Mouse (Mus musculus): ENCODE measurements around the gene Pa2g4.

Pa2g4 gene

GRCm38 (mm10) chr10:128535624-128536265, 30.0 kb downstream of the Pa2g4 start:
- no peak for DNase-seq (ENCODE audit: low spot score)

- no peak for DNase-seq (ENCODE audit: low spot score)
Observed at GRCm38 (mm10) chr10:128535206-128535605, 30.6 kb downstream of the Pa2g4 start.

GRCm38 (mm10) chr10:128526366-128527356, 39.1 kb downstream of the Pa2g4 start:
- DNase-seq (ENCODE audit: low spot score) = no peak

GRCm38 (mm10) chr10:128525671-128526308, 40.0 kb downstream of the Pa2g4 start, which contains the start of gene Esyt1:
TSS of gene Esyt1 (minus strand) at chr10:128525871.
- peak; percentile 88 for DNase-seq (ENCODE audit: low spot score)

GRCm38 (mm10) chr10:128524732-128525662, 40.8 kb downstream of the Pa2g4 start:
- peak; percentile 64 for DNase-seq (ENCODE audit: low spot score)

- no peak for DNase-seq (ENCODE audit: low spot score)
Observed at GRCm38 (mm10) chr10:128524111-128524731, 41.6 kb downstream of the Pa2g4 start.

- DNase-seq (ENCODE audit: low spot score) = no peak
Observed at GRCm38 (mm10) chr10:128522351-128522750, 43.4 kb downstream of the Pa2g4 start.

DNA sequence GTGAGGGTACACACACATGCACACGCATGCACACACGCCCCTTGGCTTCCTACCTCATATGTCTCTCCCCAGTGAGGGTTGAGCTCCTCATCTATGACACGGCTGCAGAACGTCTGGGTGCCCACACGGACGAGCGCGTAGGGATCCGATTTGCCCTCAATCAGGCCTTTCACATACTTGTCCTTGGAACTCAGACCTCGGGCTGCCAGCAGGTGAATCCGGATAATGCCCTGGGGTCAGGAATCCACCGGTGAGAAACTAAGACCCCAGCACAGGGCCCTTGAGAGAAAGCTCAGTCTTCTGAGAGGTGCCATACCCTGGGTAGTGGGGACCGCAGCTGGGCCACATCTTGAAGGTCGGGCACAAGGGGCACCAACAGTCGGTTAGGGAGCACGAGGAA, 45.2 kb downstream of the Pa2g4 start:
- DNase-seq (ENCODE audit: low spot score) = no peak

DNA sequence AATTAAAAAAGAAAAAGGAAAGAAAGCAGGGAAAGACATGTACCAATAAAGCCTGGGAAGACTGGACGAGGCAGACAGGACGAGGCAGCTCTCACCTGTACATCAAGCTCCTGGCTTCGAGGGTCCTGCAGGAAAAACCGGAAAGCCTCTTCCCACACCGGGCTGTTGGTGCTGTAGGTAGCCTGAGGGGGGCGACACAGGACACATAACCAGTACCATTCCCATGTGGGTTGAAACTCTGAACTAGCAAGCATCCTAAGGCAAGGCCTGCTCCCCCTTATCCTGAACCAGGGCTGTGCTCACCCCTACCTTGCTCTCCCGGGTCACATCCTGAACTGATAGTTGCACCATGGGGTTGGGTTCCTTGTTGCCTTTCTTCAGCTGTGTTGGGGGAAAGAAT, 47.0 kb downstream of the Pa2g4 start:
- DNase-seq (ENCODE audit: low spot score) = peak; percentile 44

GRCm38 (mm10) chr10:128516677-128517076, 49.1 kb downstream of the Pa2g4 start:
- no peak for DNase-seq (ENCODE audit: low spot score)

DNA sequence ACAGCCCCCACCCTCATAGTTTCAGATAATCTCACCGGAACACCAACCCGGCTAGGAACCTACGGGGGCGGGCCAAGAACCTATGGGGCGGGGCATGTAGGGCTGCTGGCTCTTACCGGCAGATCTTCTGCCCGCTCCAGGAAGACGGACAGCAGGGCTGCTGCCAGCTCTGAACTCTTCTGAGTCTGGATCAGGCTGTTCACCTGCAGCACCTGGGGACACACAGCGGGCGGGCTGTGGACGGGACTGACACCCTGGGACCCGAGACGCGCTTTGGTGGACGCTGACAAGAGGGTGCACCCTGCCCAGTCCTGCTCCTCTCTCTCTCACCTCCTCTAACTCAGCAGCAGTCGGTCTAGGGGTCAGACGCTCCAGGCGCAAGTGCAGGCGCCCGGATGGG, 49.8 kb downstream of the Pa2g4 start:
- no peak for DNase-seq (ENCODE audit: low spot score)

- no peak for DNase-seq (ENCODE audit: low spot score)
Observed at GRCm38 (mm10) chr10:128515044-128515443, 50.7 kb downstream of the Pa2g4 start.

GRCm38 (mm10) chr10:128511761-128512160, 54.0 kb downstream of the Pa2g4 start:
- no peak for DNase-seq (ENCODE audit: low spot score)

GRCm38 (mm10) chr10:128511189-128511588, 54.6 kb downstream of the Pa2g4 start:
- DNase-seq (ENCODE audit: low spot score) = no peak

DNA sequence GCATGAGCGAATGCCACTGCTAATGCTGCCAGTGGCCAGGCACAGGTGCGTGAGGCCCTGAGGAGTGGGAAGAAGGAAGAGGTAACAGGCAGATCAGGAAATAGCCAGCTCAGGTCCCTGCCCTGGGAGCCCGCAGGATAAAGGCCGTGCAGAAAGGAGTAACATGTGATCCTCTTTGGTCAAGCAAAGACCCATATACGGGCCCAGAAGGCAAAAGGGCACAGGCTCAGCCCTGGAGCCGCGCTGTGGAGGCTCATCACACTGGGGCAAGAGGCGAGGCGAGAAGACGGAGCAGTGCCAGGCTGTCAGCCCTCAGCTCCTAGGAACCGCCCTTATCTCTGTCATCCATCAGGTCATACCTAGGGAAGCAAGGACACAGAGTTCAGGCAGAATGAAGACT, 55.5 kb downstream of the Pa2g4 start:
- no peak for DNase-seq (ENCODE audit: low spot score)

DNA sequence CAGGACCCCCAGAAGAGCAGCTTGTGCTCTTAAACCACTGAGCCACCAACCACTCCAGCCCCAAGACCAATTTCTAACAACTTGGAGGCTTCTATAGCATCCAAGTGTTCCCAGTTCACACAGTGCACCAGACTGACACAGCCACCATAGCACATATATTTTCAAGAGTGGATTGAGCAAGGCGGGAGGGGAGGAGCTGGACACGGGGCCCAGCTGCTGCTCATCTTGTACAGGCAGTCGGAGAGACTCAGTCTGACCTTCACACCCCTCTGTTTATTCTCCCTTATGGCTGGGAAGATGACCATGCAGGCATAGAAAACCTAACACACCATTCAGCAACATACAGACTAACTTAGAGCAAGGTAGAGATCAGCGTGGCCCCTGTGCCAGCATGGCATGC, 56.0 kb downstream of the Pa2g4 start:
- no peak for DNase-seq (ENCODE audit: low spot score)

- no peak for DNase-seq (ENCODE audit: low spot score)
Observed at GRCm38 (mm10) chr10:128509203-128509602, 56.6 kb downstream of the Pa2g4 start.

GRCm38 (mm10) chr10:128508260-128508659, 57.5 kb downstream of the Pa2g4 start:
- DNase-seq (ENCODE audit: low spot score) = no peak

Measured in spleen, adult 12 weeks (tissue).